Mouse (Mus musculus) lung, postnatal 0 days (tissue): Measurements from ENCODE around the gene Tbx18.
A peak's percentile ranks its signal among the peaks of the same experiment; 100 is the strongest.

Experiments used
- CTCF ChIP-seq: IDR thresholded peaks from 2 replicates; pipeline ENCODE4 v1.5.1; 2016; ENCODE audit warnings: antibody characterized with exemption, mild to moderate bottlenecking
- EP300 ChIP-seq: IDR thresholded peaks from 2 replicates; pipeline ENCODE4 v1.6.1; 2016; ENCODE audit warnings: antibody characterized with exemption, mild to moderate bottlenecking, control low read depth

DNA sequence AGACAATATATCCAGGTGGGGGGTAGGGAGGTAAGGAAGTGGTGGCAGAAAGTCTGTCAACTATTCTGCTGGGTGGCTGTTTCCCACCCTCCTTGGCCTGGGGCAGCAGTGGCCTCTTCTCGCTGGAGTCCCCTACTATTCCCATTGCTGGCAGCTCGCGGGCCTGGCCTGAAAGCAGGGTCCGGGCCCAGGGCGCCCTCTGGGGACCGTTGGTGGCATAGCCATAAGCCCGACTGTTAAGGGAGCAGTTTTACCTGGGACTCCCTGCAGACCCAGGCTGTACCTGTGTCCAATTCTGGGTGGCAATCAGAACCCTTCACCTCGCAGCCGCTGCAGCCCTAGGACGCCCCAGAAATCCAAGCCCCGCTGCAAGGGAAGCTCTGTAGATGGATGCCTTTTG, 9.6 kb upstream of the Tbx18 start:
- TF ChIP-seq CTCF (peak; percentile 77), EP300 (no peak)
